Mouse (Mus musculus): ENCODE results near the gene Aldh3b3.
"Not testable (repeated sequence)": the region's sequence is repeated elsewhere in the genome, so short reads cannot be mapped to it uniquely, and the experiment has no call there.

Aldh3b3 gene

DNA sequence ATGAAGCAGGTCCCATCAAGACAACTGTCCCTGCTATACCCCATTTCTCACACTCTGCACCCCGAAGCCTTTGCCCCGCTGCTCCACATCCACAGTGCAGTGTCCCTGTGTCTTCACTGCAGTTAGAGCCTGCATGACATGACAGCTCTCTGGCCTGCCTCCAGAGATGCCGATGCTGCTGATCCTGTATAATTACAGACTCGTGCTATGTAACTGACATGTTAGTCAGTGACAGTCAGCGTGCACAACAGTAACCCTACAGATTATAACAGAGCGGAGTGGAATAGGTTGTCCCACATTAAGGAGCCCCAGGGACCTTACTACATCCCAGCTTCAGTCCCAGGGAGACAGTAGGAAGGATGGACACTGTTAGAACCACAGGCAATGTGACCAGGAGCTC lies 16.2 kb downstream of the Aldh3b3 start:
- DNase-seq (ENCODE audit: low spot score): not testable (repeated sequence)

DNA sequence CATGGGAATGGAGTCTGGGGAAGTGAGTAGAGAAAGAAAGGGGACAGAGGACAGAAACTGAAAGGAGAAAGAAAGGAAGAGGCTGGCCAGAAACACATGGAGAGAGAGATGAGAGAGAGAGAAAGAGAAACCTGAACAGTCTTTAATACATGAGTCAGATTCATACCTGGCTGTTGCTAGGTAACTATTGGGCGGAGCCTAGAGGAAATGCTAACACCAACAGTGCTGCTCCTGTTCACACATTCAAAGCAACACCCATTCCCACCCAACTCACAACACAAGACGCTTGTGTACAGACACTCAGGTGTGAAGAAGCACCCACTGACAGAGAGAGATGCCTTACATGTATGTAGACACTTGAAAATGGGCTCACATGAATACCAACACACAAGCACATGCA lies 17.4 kb downstream of the Aldh3b3 start:
- no peak for DNase-seq (ENCODE audit: low spot score)

DNA sequence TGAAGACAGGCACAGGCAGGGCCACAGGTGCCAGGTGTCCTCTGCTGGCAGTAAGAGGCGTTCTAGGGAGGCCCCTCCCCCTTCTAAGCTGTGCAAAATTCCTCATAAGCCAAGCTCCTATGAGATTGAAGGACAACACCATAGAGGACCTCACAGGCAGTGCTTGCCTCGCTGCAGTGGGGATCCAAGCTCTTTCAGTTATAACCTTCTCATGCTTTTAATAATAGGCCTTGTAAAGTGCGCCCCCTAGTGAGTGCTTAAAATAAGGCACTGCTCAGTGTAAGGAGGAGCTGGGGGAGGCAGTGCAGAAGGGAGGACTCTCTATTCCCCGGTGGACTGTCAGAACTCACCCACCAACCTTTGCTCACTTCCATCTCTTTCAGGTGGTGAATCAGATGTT lies 21.9 kb downstream of the Aldh3b3 start:
- DNase-seq (ENCODE audit: low spot score): peak; percentile 70

DNA sequence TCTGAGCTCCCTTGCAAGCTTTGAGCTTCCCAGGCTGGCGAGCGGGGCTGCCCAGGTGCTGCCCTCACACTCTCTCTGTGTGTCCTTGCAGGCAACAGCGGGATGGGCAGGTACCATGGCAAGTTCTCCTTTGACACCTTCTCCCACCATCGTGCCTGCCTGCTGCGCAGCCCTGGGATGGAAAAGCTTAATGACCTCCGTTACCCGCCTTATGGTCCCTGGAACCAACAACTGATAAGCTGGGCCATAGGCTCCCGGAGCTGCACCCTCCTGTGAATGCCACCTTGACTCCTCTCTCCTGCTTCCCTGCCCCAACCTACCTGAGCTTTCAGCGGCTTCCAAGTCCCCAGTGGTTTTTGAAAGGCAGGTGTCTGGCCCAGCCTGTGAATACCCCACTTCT lies 22.5 kb downstream of the Aldh3b3 start:
- no peak for DNase-seq (ENCODE audit: low spot score)

- no peak for DNase-seq (ENCODE audit: low spot score)
Observed at GRCm38 (mm10) chr19:3983527-3984200, 25.2 kb downstream of the Aldh3b3 start.

GRCm38 (mm10) chr19:3985261-3985681 lies 26.8 kb downstream of the Aldh3b3 start:
- DNase-seq (ENCODE audit: low spot score): peak; percentile 47

GRCm38 (mm10) chr19:3986334-3986733 lies 27.9 kb downstream of the Aldh3b3 start, which contains the start of gene Acy3:
Gene Acy3, plus strand, starts transcription at chr19:3986570.
- peak; percentile 81 for DNase-seq (ENCODE audit: low spot score)

DNA sequence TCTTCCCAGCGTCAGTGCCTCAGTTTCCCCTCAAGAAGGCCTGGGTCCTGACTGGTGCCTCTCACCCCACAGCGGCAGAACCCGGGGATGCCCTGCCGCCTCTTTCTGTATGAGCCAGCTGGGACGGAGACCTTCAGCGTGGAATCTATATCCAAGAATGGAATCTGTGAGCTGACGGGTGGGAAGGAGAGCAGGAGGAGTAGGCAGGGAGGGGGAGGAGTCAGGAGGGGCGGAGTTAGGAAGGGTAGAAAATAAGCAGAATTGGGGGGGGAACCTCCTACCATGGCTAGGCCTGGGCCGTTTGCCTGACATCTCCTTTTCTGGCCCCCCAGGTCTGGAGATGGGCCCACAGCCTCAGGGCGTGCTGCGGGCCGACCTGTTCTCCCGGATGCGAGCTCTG lies 29.6 kb downstream of the Aldh3b3 start:
- DNase-seq (ENCODE audit: low spot score): no peak

GRCm38 (mm10) chr19:3988750-3989149 lies 30.3 kb downstream of the Aldh3b3 start:
- DNase-seq (ENCODE audit: low spot score): no peak

- no peak for DNase-seq (ENCODE audit: low spot score)
Observed at GRCm38 (mm10) chr19:3990804-3991203, 32.4 kb downstream of the Aldh3b3 start.

DNA sequence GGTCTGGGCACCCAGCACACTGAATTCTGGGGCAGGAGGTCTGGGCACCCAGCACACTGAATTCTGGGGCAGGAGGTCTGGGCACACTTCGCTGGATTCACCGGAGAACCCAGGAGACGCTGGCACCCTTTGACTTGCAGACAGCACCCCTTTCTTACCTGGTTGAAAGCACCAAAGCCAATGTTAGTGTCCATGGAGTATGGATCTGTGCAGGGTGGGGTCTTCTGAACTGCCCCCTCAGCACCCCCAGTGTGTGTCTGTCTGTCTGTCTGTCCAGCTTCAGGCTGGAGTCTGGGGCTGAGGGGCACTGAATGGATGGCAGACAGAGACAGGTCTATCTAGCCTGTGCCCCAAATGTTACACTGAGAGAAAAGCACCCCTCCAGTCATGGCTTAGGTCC lies 33.1 kb downstream of the Aldh3b3 start:
- no peak for DNase-seq (ENCODE audit: low spot score)

DNA sequence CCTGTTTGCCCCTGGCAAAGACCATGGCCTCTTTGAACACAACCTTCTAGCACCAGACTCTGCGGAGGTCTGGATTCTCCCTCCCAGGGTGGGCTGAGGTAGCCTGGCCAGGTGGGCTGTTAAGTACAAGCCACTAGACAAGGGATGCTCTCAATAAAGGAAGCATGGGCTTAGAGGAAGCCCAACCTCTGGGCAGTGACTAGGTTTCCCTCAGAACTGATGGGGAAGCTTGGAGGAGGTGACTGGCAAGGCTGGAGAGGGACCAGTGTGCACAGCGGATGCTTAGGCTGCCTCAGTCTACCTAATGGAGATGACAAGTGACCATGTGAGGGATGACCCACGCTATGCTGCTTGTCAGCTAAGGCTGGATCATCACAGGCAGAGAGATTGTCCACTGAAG lies 33.5 kb downstream of the Aldh3b3 start:
- no peak for DNase-seq (ENCODE audit: low spot score)

DNA sequence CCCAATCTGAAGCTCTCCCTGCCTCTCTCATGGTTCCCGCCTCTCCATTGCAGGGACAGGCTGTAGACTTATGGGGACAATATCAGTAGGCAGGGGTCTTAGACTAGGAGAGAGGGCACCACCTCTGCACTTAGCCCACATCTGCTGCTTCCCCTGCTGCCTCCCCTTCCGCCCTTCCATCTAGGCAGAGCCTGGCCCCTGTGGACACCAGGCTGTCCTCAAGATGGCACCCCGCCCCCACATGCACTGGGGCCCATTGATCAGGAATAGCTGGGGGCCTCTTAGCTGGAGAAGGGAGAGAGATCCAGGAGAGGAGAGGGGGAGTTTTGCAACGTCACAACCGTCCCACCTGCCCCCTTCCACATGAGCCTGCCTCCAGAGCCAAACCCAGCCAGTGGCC lies 34.0 kb downstream of the Aldh3b3 start, which contains the start of gene Tbx10:
TSS of gene Tbx10 (plus strand) at position 337 of the 400 bp plus-strand sequence.
- DNase-seq (ENCODE audit: low spot score): no peak

GRCm38 (mm10) chr19:3994932-3995331 lies 36.5 kb downstream of the Aldh3b3 start:
- no peak for DNase-seq (ENCODE audit: low spot score)

DNA sequence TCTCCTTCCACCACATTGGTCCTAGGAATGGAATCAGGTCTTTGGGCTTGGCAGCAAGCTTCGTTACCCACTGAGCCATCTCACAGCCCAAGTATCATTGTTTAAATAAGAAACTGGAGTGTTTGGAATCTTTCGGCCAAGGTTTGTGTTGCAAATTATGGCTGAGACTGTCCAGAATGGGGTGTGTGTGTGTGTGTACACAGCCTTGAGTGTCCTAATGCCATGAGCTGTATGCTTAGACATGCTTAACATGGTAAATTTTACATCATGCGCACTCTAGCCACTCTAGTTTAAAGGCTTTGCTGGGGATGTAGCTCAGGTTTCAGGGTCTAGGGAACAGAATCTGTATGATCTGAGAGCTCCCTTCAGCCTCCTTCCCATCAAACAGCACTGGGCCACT lies 37.1 kb downstream of the Aldh3b3 start:
- DNase-seq (ENCODE audit: low spot score): no peak

GRCm38 (mm10) chr19:3996106-3996505 lies 37.7 kb downstream of the Aldh3b3 start:
- no peak for DNase-seq (ENCODE audit: low spot score)

DNA sequence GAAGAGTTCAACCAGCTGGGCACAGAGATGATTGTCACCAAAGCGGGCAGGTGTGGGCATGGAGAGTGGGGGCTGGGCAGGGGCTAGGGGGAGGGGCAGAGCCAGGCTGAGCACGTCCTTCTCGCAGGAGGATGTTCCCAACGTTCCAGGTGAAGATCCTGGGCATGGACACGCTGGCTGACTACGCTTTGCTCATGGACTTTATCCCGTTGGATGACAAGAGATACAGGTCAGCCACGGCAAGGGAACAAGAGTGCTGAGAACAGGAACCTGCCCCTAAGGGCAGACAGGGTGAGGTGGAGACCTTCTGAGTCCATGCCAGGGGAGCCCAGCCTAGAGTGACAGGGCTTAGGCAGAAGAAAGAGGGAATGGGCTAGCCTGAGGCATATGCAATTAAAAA lies 38.3 kb downstream of the Aldh3b3 start:
- DNase-seq (ENCODE audit: low spot score): no peak

GRCm38 (mm10) chr19:3997231-3997630 lies 38.8 kb downstream of the Aldh3b3 start:
- DNase-seq (ENCODE audit: low spot score): no peak

- DNase-seq (ENCODE audit: low spot score): no peak
Observed at GRCm38 (mm10) chr19:3998335-3998734, 39.9 kb downstream of the Aldh3b3 start.

DNA sequence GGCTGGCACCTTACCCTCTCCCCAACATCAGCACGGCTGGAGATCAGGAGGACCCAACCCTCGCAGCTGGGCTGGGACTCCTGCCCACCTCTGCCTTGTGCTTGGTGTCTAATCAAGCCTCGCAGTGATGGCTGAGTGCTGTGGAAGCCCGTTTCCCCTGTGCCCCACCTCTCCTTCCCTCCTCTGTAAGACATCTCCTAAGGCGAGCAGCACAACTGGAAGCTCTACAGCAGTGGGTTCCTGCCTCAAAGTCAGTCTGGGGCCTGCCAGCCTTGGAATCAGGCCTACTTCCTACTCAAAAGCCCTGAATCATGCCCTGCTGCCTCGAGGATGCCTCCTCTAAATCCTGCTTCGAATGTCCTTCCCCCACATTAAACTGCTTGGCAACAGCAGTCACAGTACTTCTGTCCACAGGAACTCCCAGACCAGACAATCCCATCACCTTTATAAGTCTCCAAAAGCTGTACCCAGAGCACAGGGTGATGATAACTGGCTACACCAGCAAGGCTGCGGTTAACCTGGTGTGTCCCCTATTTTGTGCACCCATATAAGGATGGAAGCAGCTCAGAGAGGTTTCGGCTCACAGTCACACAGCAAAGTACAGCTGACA lies 40.8 kb downstream of the Aldh3b3 start:
- no peak for DNase-seq (ENCODE audit: low spot score)

GRCm38 (mm10) chr19:4000119-4000900 lies 41.9 kb downstream of the Aldh3b3 start, which contains the start of the genes Nudt8 and Gm49405:
Gene Nudt8, plus strand, starts transcription at chr19:4000580.
Gene Gm49405, plus strand, starts transcription at chr19:4000626.
- peak; percentile 99 for DNase-seq (ENCODE audit: low spot score)

DNA sequence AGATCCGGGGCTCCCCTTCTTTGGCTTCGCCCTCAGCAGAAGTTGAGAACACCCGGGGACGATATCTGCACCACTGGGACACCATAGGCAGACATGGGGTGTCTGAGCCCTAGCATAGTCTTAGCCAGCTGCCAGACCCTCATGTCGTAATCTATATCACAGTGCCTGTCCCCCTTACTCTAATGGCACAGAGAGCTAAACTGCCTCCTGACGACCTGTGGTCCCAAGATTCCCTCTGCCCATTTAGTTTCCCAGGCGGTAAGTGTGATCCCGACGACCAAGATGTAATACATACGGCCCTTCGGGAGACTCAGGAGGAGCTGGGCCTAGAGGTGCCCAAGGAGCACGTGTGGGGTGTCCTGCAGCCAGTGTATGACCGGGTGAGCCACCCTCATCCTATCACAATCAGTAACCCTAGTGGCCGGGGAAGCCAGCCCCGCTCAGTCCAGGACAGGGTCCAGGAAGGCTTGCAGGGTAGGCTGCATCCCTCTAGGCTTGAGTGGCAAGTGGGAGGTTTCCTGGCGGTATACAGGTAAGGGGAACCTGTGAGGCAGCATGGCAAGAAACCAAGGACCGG lies 42.6 kb downstream of the Aldh3b3 start:
- no peak for DNase-seq (ENCODE audit: low spot score)

Measured in yolk sac, embryonic 10.5 days (tissue).